Mouse (Mus musculus): ENCODE results near the gene Hoxd13. TPM values are rescaled to one million over a fixed set of nuclear protein-coding genes. Genes with fewer than 3 reads are reported as not detected.

The Hoxd13 gene
- polyA plus RNA-seq, 2 experiments: 54.6 to 109 TPM

DNA sequence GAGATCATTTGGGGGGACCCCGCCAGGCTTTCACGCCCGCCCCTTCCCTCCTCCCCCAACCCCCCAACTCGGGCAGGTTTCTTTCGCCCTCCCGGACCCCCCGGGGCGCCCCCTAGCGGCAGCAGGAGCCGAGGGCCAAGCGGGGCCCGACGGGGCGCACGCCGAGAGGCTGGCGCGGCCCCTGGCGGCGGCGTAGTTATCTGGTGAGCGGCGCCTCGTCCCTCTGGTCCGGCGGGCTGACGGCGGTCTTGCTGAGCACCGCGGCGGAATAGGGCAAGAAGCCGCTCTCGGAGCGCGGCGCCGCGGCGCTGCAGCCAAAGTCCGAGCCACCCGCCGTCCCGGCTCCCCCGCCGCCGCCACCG lies 12.7 kb upstream of the Hoxd13 start:
- H3K36me3 ChIP-seq (ENCODE audit: control insufficient read depth, insufficient read depth, low read length): peaks cover 7% of the 10 kb centered on the region; the same call in 1 of the 2 replicates
- peak overlapping the region; percentile 57 for H3K4me2 ChIP-seq (replicated peaks; ENCODE audit: low read depth, low read length, severe bottlenecking)
- H3K27me3 ChIP-seq (ENCODE audit: control insufficient read depth, insufficient read depth, low read length): peaks cover 33% of the 10 kb centered on the region
- H3K4me1 ChIP-seq (ENCODE audit: control insufficient read depth, insufficient read depth, low read length): peaks cover 8% of the 10 kb centered on the region; the same call in 1 of the 2 replicates
- TF ChIP-seq POLR2A (IDR thresholded peaks at IDR 0.05; ENCODE audit: borderline replicate concordance, extremely low read depth, insufficient read depth, insufficient read length): no peak
- peak; percentile 43 for DNase-seq (ENCODE audit: low spot score)
- no peaks in the 10 kb centered on the region for H3K9me3 ChIP-seq (ENCODE audit: control insufficient read depth, low read length)
- no CpG with 5 or more reads among the region's 47 CpGs for WGBS
- peak overlapping the region; percentile 98 for H3K9ac ChIP-seq (ENCODE audit: low read depth, low read length, severe bottlenecking)
- peak overlapping the region; percentile 96 for H3K27ac ChIP-seq (replicated peaks; ENCODE audit: low read depth, low read length)
- H3K4me3 ChIP-seq (replicated peaks; ENCODE audit: low read length): peak overlapping the region; percentile 51
- ATAC-seq (ENCODE audit: low FRiP score, low read depth): peak; percentile 39; the same call in 1 of the 2 replicates

DNA sequence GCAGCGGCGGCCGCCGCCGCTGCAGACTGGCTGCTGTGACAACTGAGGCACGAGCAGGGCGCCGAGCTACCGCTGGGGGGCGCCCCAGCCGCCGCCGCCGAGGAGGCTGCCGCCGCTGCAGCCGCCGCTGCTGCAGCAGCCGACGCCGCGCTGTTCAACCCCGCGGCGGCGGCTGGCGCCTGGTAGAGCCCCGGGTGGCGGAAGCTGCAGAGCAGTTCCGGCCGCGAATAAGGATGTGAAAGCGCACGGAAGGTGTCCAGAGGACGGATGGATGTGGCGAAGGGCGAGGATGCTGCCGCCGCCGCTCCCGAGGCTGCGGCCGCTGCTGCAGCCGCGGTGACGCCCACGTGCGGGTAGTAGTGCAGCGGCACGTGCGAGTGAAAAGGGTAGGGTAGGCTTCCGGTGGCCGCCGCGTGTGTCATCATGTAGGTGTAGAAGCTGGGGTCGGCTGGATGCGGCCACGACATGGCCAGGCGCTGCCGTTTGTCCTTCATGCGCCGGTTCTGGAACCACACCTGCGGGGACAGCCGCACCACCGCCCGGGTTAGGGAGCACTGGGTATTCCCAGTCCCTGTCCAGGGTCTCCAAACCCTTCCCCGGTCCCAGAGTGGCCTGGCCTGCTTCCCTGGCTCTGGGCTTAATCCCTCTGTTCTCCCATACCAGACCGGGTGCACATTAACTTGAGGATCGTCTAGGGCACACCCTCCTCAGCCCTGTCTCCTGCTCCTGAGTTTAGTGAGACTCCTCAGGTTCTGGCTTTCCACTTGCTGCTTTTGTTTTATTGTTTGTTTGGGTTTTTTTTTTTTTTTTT lies 12.1 kb upstream of the Hoxd13 start:
- DNase-seq (ENCODE audit: low spot score) (peak; percentile 44), ATAC-seq (ENCODE audit: low FRiP score, low read depth) (no peak)
- H3K9me3 ChIP-seq (ENCODE audit: control insufficient read depth, low read length): no peaks in the 10 kb centered on the region
- H3K9ac ChIP-seq (ENCODE audit: low read depth, low read length, severe bottlenecking): peak overlapping the region; percentile 98
- H3K4me3 ChIP-seq (replicated peaks; ENCODE audit: low read length): peak overlapping the region; percentile 51
- peak overlapping the region; percentile 96 for H3K27ac ChIP-seq (replicated peaks; ENCODE audit: low read depth, low read length)
- peaks cover 5% of the 10 kb centered on the region; the same call in 1 of the 2 replicates for H3K4me1 ChIP-seq (ENCODE audit: control insufficient read depth, insufficient read depth, low read length)
- TF ChIP-seq POLR2A (IDR thresholded peaks at IDR 0.05; ENCODE audit: borderline replicate concordance, extremely low read depth, insufficient read depth, insufficient read length): no peak
- WGBS: under 1% methylated on average over 59 of the region's 69 CpGs
- peak overlapping the region; percentile 57 for H3K4me2 ChIP-seq (replicated peaks; ENCODE audit: low read depth, low read length, severe bottlenecking)
- H3K27me3 ChIP-seq (ENCODE audit: control insufficient read depth, insufficient read depth, low read length): peaks cover 36% of the 10 kb centered on the region
- H3K36me3 ChIP-seq (ENCODE audit: control insufficient read depth, insufficient read depth, low read length): peaks cover 7% of the 10 kb centered on the region; the same call in 1 of the 2 replicates

DNA sequence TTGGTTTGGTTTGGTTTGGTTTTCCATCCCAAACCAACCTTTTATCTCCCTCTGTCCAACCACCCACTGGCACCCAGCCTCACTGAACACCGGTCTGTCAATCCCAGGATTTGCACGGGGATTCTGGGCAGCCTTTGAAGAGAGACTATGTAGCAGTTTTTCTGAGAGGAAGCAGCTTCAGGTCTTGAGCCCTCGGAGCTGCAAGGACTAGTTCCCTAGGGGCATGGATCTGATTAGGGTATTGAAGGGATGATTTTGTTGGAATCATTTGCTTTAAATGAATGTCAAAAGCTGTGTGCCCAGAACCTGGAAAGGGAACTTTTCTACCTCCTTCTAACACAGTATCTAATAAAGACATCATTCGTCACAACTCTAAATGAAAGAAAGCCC lies 11.5 kb upstream of the Hoxd13 start:
- no peak for TF ChIP-seq POLR2A (IDR thresholded peaks at IDR 0.05; ENCODE audit: borderline replicate concordance, extremely low read depth, insufficient read depth, insufficient read length)
- H3K9me3 ChIP-seq (ENCODE audit: control insufficient read depth, low read length): no peaks in the 10 kb centered on the region
- DNase-seq (ENCODE audit: low spot score) (peak; percentile 40), ATAC-seq (ENCODE audit: low FRiP score, low read depth) (no peak)
- H3K4me2 ChIP-seq (replicated peaks; ENCODE audit: low read depth, low read length, severe bottlenecking): peak overlapping the region; percentile 57
- H3K9ac ChIP-seq (ENCODE audit: low read depth, low read length, severe bottlenecking): peak overlapping the region; percentile 98
- peak overlapping the region; percentile 51 for H3K4me3 ChIP-seq (replicated peaks; ENCODE audit: low read length)
- peaks cover 7% of the 10 kb centered on the region; the same call in 1 of the 2 replicates for H3K36me3 ChIP-seq (ENCODE audit: control insufficient read depth, insufficient read depth, low read length)
- peak overlapping the region; percentile 96 for H3K27ac ChIP-seq (replicated peaks; ENCODE audit: low read depth, low read length)
- WGBS: 3% methylated on average over 4 of the region's 4 CpGs
- peaks cover 37% of the 10 kb centered on the region for H3K27me3 ChIP-seq (ENCODE audit: control insufficient read depth, insufficient read depth, low read length)
- peaks cover 5% of the 10 kb centered on the region; the same call in 1 of the 2 replicates for H3K4me1 ChIP-seq (ENCODE audit: control insufficient read depth, insufficient read depth, low read length)

DNA sequence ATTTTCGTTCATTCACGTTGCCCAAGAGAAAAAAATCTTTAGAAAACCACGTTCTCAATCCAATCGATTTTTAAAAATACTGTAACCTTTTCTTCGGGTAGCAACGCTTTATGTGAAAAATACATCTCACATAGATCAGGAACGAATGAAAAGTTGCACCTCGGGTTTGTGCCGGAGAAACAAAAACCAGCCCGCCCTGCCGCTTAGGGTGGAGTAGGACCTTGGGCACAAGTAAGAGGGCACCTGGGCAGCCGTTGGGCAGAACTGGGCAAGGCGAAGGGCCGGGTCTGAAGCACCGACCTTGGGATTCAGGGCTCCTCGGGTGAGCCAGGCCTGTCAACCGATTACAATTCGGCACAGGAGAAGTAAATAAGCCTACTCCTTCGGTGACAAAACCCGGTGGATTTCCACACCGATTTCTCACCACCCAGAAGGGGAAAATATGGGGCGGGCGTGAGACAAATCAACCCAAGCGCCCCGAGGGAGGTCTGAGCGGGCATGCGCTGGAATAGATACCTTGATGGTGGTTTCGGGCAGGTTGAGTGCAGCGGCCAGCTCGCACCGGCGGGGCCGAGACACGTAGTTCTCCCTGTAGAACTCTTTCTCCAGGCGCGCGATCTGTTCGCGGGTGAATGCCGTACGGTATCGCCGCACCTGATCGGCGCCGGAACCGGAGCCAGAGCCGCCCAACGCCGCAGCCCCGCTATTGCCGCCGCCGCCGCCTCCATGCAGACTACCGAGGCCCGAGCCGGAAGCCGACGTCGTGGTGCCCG lies 10.7 kb upstream of the Hoxd13 start:
- Histone ChIP-seq H3K36me3 (ENCODE audit: control insufficient read depth, insufficient read depth, low read length) (peaks cover 7% of the 10 kb centered on the region; the same call in 1 of the 2 replicates), H3K4me3 (replicated peaks; ENCODE audit: low read length) (peak overlapping the region; percentile 51), H3K9me3 (ENCODE audit: control insufficient read depth, low read length) (no peaks in the 10 kb centered on the region), H3K9ac (ENCODE audit: low read depth, low read length, severe bottlenecking) (peak overlapping the region; percentile 98), H3K4me1 (ENCODE audit: control insufficient read depth, insufficient read depth, low read length) (peaks cover 2% of the 10 kb centered on the region; the same call in 1 of the 2 replicates), H3K4me2 (replicated peaks; ENCODE audit: low read depth, low read length, severe bottlenecking) (peak overlapping the region; percentile 57), H3K27me3 (ENCODE audit: control insufficient read depth, insufficient read depth, low read length) (peaks cover 35% of the 10 kb centered on the region), H3K27ac (replicated peaks; ENCODE audit: low read depth, low read length) (peak overlapping the region; percentile 96)
- WGBS: 3% methylated on average over 62 of the region's 62 CpGs
- ATAC-seq (ENCODE audit: low FRiP score, low read depth) (no peak), DNase-seq (ENCODE audit: low spot score) (no peak)
- TF ChIP-seq POLR2A (IDR thresholded peaks at IDR 0.05; ENCODE audit: borderline replicate concordance, extremely low read depth, insufficient read depth, insufficient read length): no peak

DNA sequence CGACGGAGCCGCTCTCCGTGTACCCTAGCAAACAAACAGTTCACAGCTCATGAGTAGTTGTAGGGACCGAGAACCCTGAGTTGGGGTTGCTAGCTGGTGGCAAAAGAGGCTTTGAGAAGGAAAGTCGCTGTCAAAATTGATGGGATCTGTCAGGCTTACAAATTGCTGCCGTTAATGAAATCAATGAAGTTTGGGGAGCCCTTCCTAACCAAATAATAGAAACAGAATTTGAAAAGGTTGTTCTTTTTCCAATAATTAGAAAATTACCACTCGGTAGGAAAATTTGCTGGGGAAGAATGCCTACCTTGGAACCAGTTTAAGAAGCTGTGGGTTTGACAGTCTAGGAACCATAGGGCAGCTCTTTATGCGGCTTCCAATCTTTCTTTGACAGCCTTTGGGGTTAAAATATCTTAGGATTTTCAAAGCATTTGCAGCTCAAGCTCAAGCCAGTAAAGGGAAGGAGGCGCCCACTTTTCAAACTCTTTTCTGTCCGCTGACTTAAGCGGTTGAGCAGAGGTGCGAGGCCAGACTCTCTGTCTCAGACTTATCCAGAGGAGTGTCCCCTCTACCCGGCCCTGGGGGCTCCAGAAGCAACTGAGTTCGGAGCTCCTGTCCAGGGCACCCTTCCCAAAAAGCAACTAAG lies 10.0 kb upstream of the Hoxd13 start:
- H3K36me3 ChIP-seq (ENCODE audit: control insufficient read depth, insufficient read depth, low read length): peaks cover 7% of the 10 kb centered on the region; the same call in 1 of the 2 replicates
- peak overlapping the region; percentile 51 for H3K4me3 ChIP-seq (replicated peaks; ENCODE audit: low read length)
- H3K9ac ChIP-seq (ENCODE audit: low read depth, low read length, severe bottlenecking): peak overlapping the region; percentile 98
- H3K27me3 ChIP-seq (ENCODE audit: control insufficient read depth, insufficient read depth, low read length): peaks cover 32% of the 10 kb centered on the region
- peak overlapping the region; percentile 96 for H3K27ac ChIP-seq (replicated peaks; ENCODE audit: low read depth, low read length)
- 2% methylated on average over 15 of the region's 15 CpGs for WGBS
- peaks cover 2% of the 10 kb centered on the region; the same call in 1 of the 2 replicates for H3K4me1 ChIP-seq (ENCODE audit: control insufficient read depth, insufficient read depth, low read length)
- peak overlapping the region; percentile 57 for H3K4me2 ChIP-seq (replicated peaks; ENCODE audit: low read depth, low read length, severe bottlenecking)
- no peak for TF ChIP-seq POLR2A (IDR thresholded peaks at IDR 0.05; ENCODE audit: borderline replicate concordance, extremely low read depth, insufficient read depth, insufficient read length)
- DNase-seq (ENCODE audit: low spot score): no peak
- H3K9me3 ChIP-seq (ENCODE audit: control insufficient read depth, low read length): no peaks in the 10 kb centered on the region
- ATAC-seq (ENCODE audit: low FRiP score, low read depth): no peak
